Mouse (Mus musculus) MEL (cell line): ENCODE data around the gene Usp15. TPM values are rescaled to one million over a fixed set of nuclear protein-coding genes. Genes with fewer than 3 reads are reported as not detected.

Experiments
- DNase-seq: peaks from one replicate; pipeline ENCODE4 v3.0.0; 2011; ENCODE audit warnings: low read depth, low spot score
- H3K27ac ChIP-seq: 2 replicates; pipeline ENCODE4 v1.5.1; 2012; ENCODE audit warnings: low read depth, mild to moderate bottlenecking, control low read depth, low read length, moderate library complexity; ENCODE audit not compliant: control insufficient read depth
- H3K27me3 ChIP-seq, 2 experiments: fragments of 150-350 bp in 1 of 2; sonication (generic) in 1 of 2; 2 replicates each; pipeline ENCODE4 v1.6.1; 2012; ENCODE audit warnings: low read length in 2 of 2, mild to moderate bottlenecking in 2 of 2, improper control_type of control experiment in 1 of 2, moderate library complexity in 1 of 2; ENCODE audit not compliant: insufficient read depth in 2 of 2, control insufficient read depth in 1 of 2
- H3K36me3 ChIP-seq, 2 experiments: 2 replicates each; pipeline ENCODE4 v1.6.1; 2012 to 2014; ENCODE audit warnings: low read length in 2 of 2, improper control_type of control experiment in 1 of 2, inconsistent platforms in 1 of 2, mild to moderate bottlenecking in 1 of 2; ENCODE audit not compliant: insufficient read depth in 2 of 2, control insufficient read depth in 1 of 2
- H3K4me1 ChIP-seq, 2 experiments: fragments of 150-350 bp in 1 of 2; sonication (generic) in 1 of 2; 2 replicates each; pipeline ENCODE4 v1.6.1; 2012; ENCODE audit warnings: low read length in 2 of 2, improper control_type of control experiment in 1 of 2, mild to moderate bottlenecking in 1 of 2; ENCODE audit not compliant: insufficient read depth in 2 of 2, control insufficient read depth in 1 of 2
- H3K4me3 ChIP-seq, 2 experiments: fragments of 150-350 bp in 1 of 2; sonication (generic) in 1 of 2; 2 replicates each; pipeline ENCODE4 v1.5.1; 2012; ENCODE audit warnings: low read depth in 2 of 2, low read length in 2 of 2, mild to moderate bottlenecking in 2 of 2, moderate library complexity in 2 of 2, control low read depth in 1 of 2, improper control_type of control experiment in 1 of 2; ENCODE audit not compliant: control insufficient read depth in 1 of 2, insufficient read depth in 1 of 2
- H3K79me2 ChIP-seq: 2 replicates; pipeline ENCODE4 v1.6.1; 2012; ENCODE audit warnings: mild to moderate bottlenecking, low read length, moderate library complexity; ENCODE audit not compliant: control insufficient read depth, poor library complexity, insufficient read depth
- H3K9ac ChIP-seq: 2 replicates; pipeline ENCODE4 v1.6.1; 2012; ENCODE audit warnings: low read depth, mild to moderate bottlenecking, control low read depth, low read length, moderate library complexity; ENCODE audit not compliant: control insufficient read depth, poor library complexity, severe bottlenecking
- H3K9me3 ChIP-seq: fragments of 150-350 bp; sonication (generic); replicated peaks from 2 replicates; pipeline ENCODE4 v1.6.1; 2012; ENCODE audit warnings: mild to moderate bottlenecking, low read length, improper control_type of control experiment, moderate library complexity; ENCODE audit not compliant: insufficient read depth
- BHLHE40 ChIP-seq: IDR thresholded peaks from 2 replicates; pipeline ENCODE4 v1.6.1; 2012; ENCODE audit warnings: low read depth, mild to moderate bottlenecking, inconsistent platforms, low read length, improper control_type of control experiment, borderline replicate concordance
- CHD1 ChIP-seq: IDR thresholded peaks from 2 replicates; pipeline ENCODE4 v1.6.1; 2012; ENCODE audit warnings: low read depth, mild to moderate bottlenecking, inconsistent platforms, low read length, improper control_type of control experiment
- CHD2 ChIP-seq: IDR thresholded peaks from 2 replicates; pipeline ENCODE4 v1.6.1; 2011; ENCODE audit warnings: low read length, improper control_type of control experiment
- E2F4 ChIP-seq: IDR thresholded peaks from 2 replicates; pipeline ENCODE4 v1.6.1; 2011; ENCODE audit warnings: low read depth, low read length, improper control_type of control experiment, borderline replicate concordance
- ELF1 ChIP-seq: IDR thresholded peaks from 2 replicates; pipeline ENCODE4 v1.6.1; 2014; ENCODE audit warnings: low read depth, mild to moderate bottlenecking, inconsistent platforms, low read length, improper control_type of control experiment, moderate library complexity
- ETS1 ChIP-seq: IDR thresholded peaks from 2 replicates; pipeline ENCODE4 v1.6.1; 2012; ENCODE audit warnings: low read depth, mild to moderate bottlenecking, inconsistent platforms, low read length, improper control_type of control experiment, moderate library complexity
- JUND ChIP-seq: IDR thresholded peaks from 2 replicates; pipeline ENCODE4 v1.6.1; 2011; ENCODE audit warnings: low read depth, mild to moderate bottlenecking, improper control_type of control experiment, low read length
- KAT2A ChIP-seq: conservative IDR thresholded peaks from 2 replicates; pipeline ENCODE4 v1.6.1; 2012; ENCODE audit warnings: low read depth, low read length, improper control_type of control experiment, inconsistent platforms
- MAFK ChIP-seq: IDR thresholded peaks from 2 replicates; pipeline ENCODE4 v1.6.1; 2011; ENCODE audit warnings: low read depth, mild to moderate bottlenecking, low read length, improper control_type of control experiment, borderline replicate concordance
- MAX ChIP-seq: IDR thresholded peaks from 2 replicates; pipeline ENCODE4 v1.6.1; 2011; ENCODE audit warnings: low read length, improper control_type of control experiment
- MAZ ChIP-seq: IDR thresholded peaks from 2 replicates; pipeline ENCODE4 v1.6.1; 2012; ENCODE audit warnings: low read depth, mild to moderate bottlenecking, inconsistent platforms, low read length, improper control_type of control experiment
- NELFE ChIP-seq: IDR thresholded peaks from 2 replicates; pipeline ENCODE4 v1.6.1; 2011; ENCODE audit warnings: low read depth, low read length, improper control_type of control experiment
- NRF1 ChIP-seq: IDR thresholded peaks from 2 replicates; pipeline ENCODE4 v1.6.1; 2014; ENCODE audit warnings: low read depth, mild to moderate bottlenecking, inconsistent platforms, low read length, improper control_type of control experiment, moderate library complexity; ENCODE audit not compliant: poor library complexity, insufficient read depth, severe bottlenecking
- POLR2AphosphoS5 ChIP-seq: IDR thresholded peaks from 2 replicates; pipeline ENCODE4 v1.6.1; 2012; ENCODE audit warnings: low read depth, borderline replicate concordance, mild to moderate bottlenecking, inconsistent platforms, low read length, moderate library complexity, mixed read lengths
- RAD21 ChIP-seq: IDR thresholded peaks from 2 replicates; pipeline ENCODE4 v1.6.1; 2011; ENCODE audit warnings: mild to moderate bottlenecking, low read depth, low read length, improper control_type of control experiment
- RCOR1 ChIP-seq: IDR thresholded peaks from 2 replicates; pipeline ENCODE4 v1.6.1; 2012; ENCODE audit warnings: low read depth, mild to moderate bottlenecking, inconsistent platforms, low read length, improper control_type of control experiment
- SIN3A ChIP-seq: IDR thresholded peaks from 2 replicates; pipeline ENCODE4 v1.6.1; 2012; ENCODE audit warnings: low read length, improper control_type of control experiment, inconsistent platforms
- TAL1 ChIP-seq: IDR thresholded peaks from 2 replicates; pipeline ENCODE4 v1.6.1; 2012; ENCODE audit warnings: mild to moderate bottlenecking, inconsistent platforms, low read length, moderate library complexity, mixed read lengths
- TCF12 ChIP-seq: IDR thresholded peaks from 2 replicates; pipeline ENCODE4 v1.6.1; 2014; ENCODE audit warnings: low read depth, mild to moderate bottlenecking, inconsistent platforms, low read length, improper control_type of control experiment, moderate library complexity
- UBTF ChIP-seq: IDR thresholded peaks from 2 replicates; pipeline ENCODE4 v1.6.1; 2012; ENCODE audit warnings: low read depth, mild to moderate bottlenecking, inconsistent platforms, low read length, improper control_type of control experiment, moderate library complexity, borderline replicate concordance; ENCODE audit not compliant: insufficient read depth
- USF1 ChIP-seq: IDR thresholded peaks from 2 replicates; pipeline ENCODE4 v1.6.1; 2014; ENCODE audit warnings: low read depth, mild to moderate bottlenecking, inconsistent platforms, low read length, improper control_type of control experiment, moderate library complexity
- USF2 ChIP-seq, 2 experiments: IDR thresholded peaks; 2 replicates each; pipeline ENCODE4 v1.6.1; 2011 to 2012; ENCODE audit warnings: improper control_type of control experiment in 2 of 2, low read length in 2 of 2, borderline replicate concordance in 1 of 2, inconsistent platforms in 1 of 2, low read depth in 1 of 2, mild to moderate bottlenecking in 1 of 2; ENCODE audit not compliant: insufficient read depth in 1 of 2
- ZC3H11A ChIP-seq: IDR thresholded peaks from 2 replicates; pipeline ENCODE4 v1.6.1; 2012; ENCODE audit warnings: low read depth, mild to moderate bottlenecking, inconsistent platforms, low read length, improper control_type of control experiment
- ZKSCAN1 ChIP-seq: IDR thresholded peaks from 2 replicates; pipeline ENCODE4 v1.6.1; 2012; ENCODE audit warnings: low read depth, mild to moderate bottlenecking, inconsistent platforms, low read length, improper control_type of control experiment, moderate library complexity
- ZNF384 ChIP-seq: IDR thresholded peaks from 2 replicates; pipeline ENCODE4 v1.6.1; 2012; ENCODE audit warnings: low read depth, mild to moderate bottlenecking, inconsistent platforms, low read length, improper control_type of control experiment
- polyA plus RNA-seq, 2 experiments: library from polyadenylated mRNA; stranded (reverse) in 1 of 2; unstranded in 1 of 2; fragments of >175 nt in 1 of 2; fragments of >200 nt in 1 of 2; gene quantifications; 2 replicates each; pipeline versions ENCODE4 v1.2.1 to v1.2.4; 2012; ENCODE audit warnings: low replicate concordance in 2 of 2, low read depth in 1 of 2; ENCODE audit not compliant: insufficient read length in 2 of 2, insufficient read depth in 1 of 2, missing spikeins in 1 of 2
- total RNA-seq: library from RNA; depleted of rRNA; stranded (reverse); fragments of 300-350 nt; gene quantifications from 2 replicates; pipeline ENCODE4 v1.2.3, GENCODE M21; 2012

The Usp15 gene
- total and polyA plus RNA-seq, 3 experiments: 98.2 to 150 (median 117) TPM

GRCm38 (mm10) chr10:123108527-123108926 is 88.3 kb downstream of the Usp15 start:
- DNase-seq: no peak

DNA sequence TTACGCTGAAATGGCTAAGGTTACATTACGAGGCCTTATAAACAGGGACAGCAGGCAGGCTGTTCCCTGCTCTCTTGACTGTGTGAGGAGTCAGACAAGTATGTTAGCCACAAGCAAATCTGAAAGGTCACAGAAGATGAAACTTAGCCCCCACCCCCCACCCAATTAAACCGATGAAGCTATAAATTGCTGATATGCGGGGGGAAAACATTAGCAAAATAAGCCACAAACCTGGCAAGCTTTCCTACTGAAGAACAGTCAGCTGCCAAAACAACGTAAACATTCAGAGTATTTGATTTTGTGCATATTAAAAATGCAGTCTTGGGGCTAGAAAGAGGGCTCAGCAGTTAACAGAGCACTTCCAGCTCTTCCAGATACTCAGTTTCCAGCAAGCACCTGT is 88.7 kb downstream of the Usp15 start:
- H3K36me3 ChIP-seq: no peaks in the 10 kb centered on the region; a peak in 1 of 4 replicates
- H3K4me3 ChIP-seq: no peak overlapping the region
- H3K4me1 ChIP-seq: no peaks in the 10 kb centered on the region
- no peak for TF ChIP-seq JUND
- no peak for TF ChIP-seq MAX
- TF ChIP-seq ETS1: no peak
- TF ChIP-seq CHD2: no peak
- no peak for TF ChIP-seq UBTF
- no peak for TF ChIP-seq USF1
- no peak for TF ChIP-seq ELF1
- no peak for TF ChIP-seq MAFK
- TF ChIP-seq ZC3H11A: no peak
- no peak for TF ChIP-seq NRF1
- TF ChIP-seq RAD21: no peak
- TF ChIP-seq ZNF384: no peak
- TF ChIP-seq TAL1: no peak
- no peak for TF ChIP-seq POLR2AphosphoS5
- no peak for TF ChIP-seq BHLHE40
- no peaks in the 10 kb centered on the region for H3K9me3 ChIP-seq
- DNase-seq: no peak
- no peak overlapping the region for H3K27ac ChIP-seq
- no peaks in the 10 kb centered on the region for H3K27me3 ChIP-seq
- no peak overlapping the region for H3K9ac ChIP-seq
- no peaks in the 10 kb centered on the region for H3K79me2 ChIP-seq

More at GRCm38 (mm10) chr10:123108527-123108926, 88.3 kb downstream of the Usp15 start:
- Histone ChIP-seq H3K79me2 (no peaks in the 10 kb centered on the region), H3K4me3 (no peak overlapping the region), H3K27me3 (no peaks in the 10 kb centered on the region), H3K27ac (no peak overlapping the region), H3K9me3 (no peaks in the 10 kb centered on the region), H3K36me3 (no peaks in the 10 kb centered on the region; a peak in 1 of 4 replicates), H3K9ac (no peak overlapping the region), H3K4me1 (no peaks in the 10 kb centered on the region)
- TF ChIP-seq MAX (no peak), CHD1 (no peak), ZKSCAN1 (no peak), NELFE (no peak), TAL1 (no peak), ZNF384 (no peak), ETS1 (no peak), ZC3H11A (no peak), USF1 (no peak), UBTF (no peak), USF2 (IDR thresholded peaks at IDR 0.05; ENCODE audit: borderline replicate concordance in 1 of 2, insufficient read depth in 1 of 2, low read depth in 1 of 2, low read length in 2 of 2) (no peak), RCOR1 (no peak), MAZ (no peak), E2F4 (no peak), KAT2A (no peak), SIN3A (no peak), TCF12 (no peak)
- TF ChIP-seq, all 39 proteins: peak for 0
